Mouse (Mus musculus): ENCODE measurements around the gene Ace.

- TF ChIP-seq MAFK (IDR thresholded peaks at IDR 0.05; ENCODE audit: insufficient read depth, low read depth, low read length) (no peak), CHD2 (IDR thresholded peaks at IDR 0.05; ENCODE audit: low read depth, low read length) (no peak)
Measured at GRCm38 (mm10) chr11:105943133-105944102, 24.3 kb upstream of the Ace start.
